ENCODE assay signal across 14 mouse cellular contexts in genomic region chr11:79975377-79975776, GRCm38 (mm10).
"Had no signal": no experiment of that assay in that cellular context is flagged by ENCODE, and none has a peak within 500 bp of the region (broad histone marks: within the 10 kb centered on the region; RNA-seq: fewer than 3 reads in every experiment).

No protein-coding gene starts in this region.

- H3K9ac ChIP-seq: limb, embryonic 15.5 days; liver, embryonic 12.5 days; lung, embryonic 14.5 days; neural tube, embryonic 13.5 days had no signal

- H3K27ac ChIP-seq: limb, embryonic 15.5 days; liver, embryonic 12.5 days; midbrain, embryonic 10.5 days; neural tube, embryonic 13.5 days had no signal

- DNase-seq: left cerebral cortex, postnatal 4 days; lung, embryonic 14.5 days; lung, postnatal 10 days; lung, postnatal 4 days; retina, postnatal 1 day; right cerebral cortex, postnatal 4 days; spleen, adult 18-20 months; thymus, adult 18-20 months; thymus, postnatal 14 days had no signal

- H3K4me2 ChIP-seq: limb, embryonic 15.5 days had no signal

- ATAC-seq: liver, embryonic 12.5 days; midbrain, embryonic 16.5 days had no signal

- H3K36me3 ChIP-seq: limb, embryonic 15.5 days; liver, embryonic 12.5 days; midbrain, embryonic 10.5 days; neural tube, embryonic 13.5 days had no signal

- H3K9me3 ChIP-seq: limb, embryonic 15.5 days; liver, embryonic 12.5 days; midbrain, embryonic 10.5 days; neural tube, embryonic 13.5 days had no signal

- H3K4me3 ChIP-seq: liver, embryonic 12.5 days had no signal
